Mouse (Mus musculus): ENCODE measurements around the gene Cnpy4.

GRCm38 (mm10) chr5:138234224-138234623, 46.9 kb downstream of the Cnpy4 start:
- TF ChIP-seq POLR2A (IDR thresholded peaks at IDR 0.05; ENCODE audit: borderline replicate concordance, low read depth, low read length) (no peak), CTCF (IDR thresholded peaks at IDR 0.05; ENCODE audit: low read depth, low read length) (no peak)

Data from bone marrow macrophage, adult 2 months (primary cell).